Mouse (Mus musculus): ENCODE measurements around the gene Olfr559. TPM values are rescaled to one million over a fixed set of nuclear protein-coding genes. Genes with fewer than 3 reads are reported as not detected.

Olfr559 gene
- not detected in 2 replicates for polyA plus RNA-seq (2015; fragmentation: Nextera tagmentation; extraction: Ambion mirVana)

GRCm38 (mm10) chr7:102727391-102727790, at the start of gene Olfr559:
Gene Olfr559, minus strand, starts transcription at chr7:102727491.
- Histone ChIP-seq H3K27ac (ENCODE audit: low read length) (no peak within 1 kb of the TSS), H3K9ac (replicated peaks; ENCODE audit: low read depth) (no peak within 1 kb of the TSS), H3K36me3 (ENCODE audit: insufficient read depth, low read length) (no peaks in the 10 kb centered on the region), H3K4me2 (replicated peaks; ENCODE audit: low read depth, low read length) (no peak within 1 kb of the TSS), H3K4me3 (ENCODE audit: low read depth, low read length) (no peak within 1 kb of the TSS), H3K4me1 (ENCODE audit: insufficient read depth, low read depth, low read length) (no peaks in the 10 kb centered on the region), H3K27me3 (replicated peaks; ENCODE audit: insufficient read depth, low read length) (no peaks in the 10 kb centered on the region), H3K9me3 (ENCODE audit: low read length) (no peaks in the 10 kb centered on the region)
- ATAC-seq, result no peak
- TF ChIP-seq EP300 (IDR thresholded peaks at IDR 0.05) (no peak), CTCF (IDR thresholded peaks at IDR 0.05) (no peak)
- DNase-seq (ENCODE audit: low spot score), result no peak

GRCm38 (mm10) chr7:102770921-102771320, 43.6 kb upstream of the Olfr559 start, which contains the start of gene Olfr561:
Gene Olfr561, plus strand, starts transcription at chr7:102771221.
- no peaks in the 10 kb centered on the region for H3K27me3 ChIP-seq (replicated peaks; ENCODE audit: insufficient read depth, low read length)
- WGBS, result 52% methylated on average over 2 of the region's 2 CpGs

GRCm38 (mm10) chr7:102759266-102759665, 32.0 kb upstream of the Olfr559 start, which contains the start of the genes Olfr560 and Olfr78:
Gene Olfr560, minus strand, starts transcription at chr7:102759366.
Gene Olfr78, minus strand, starts transcription at chr7:102759471.
- H3K4me3 ChIP-seq (ENCODE audit: low read depth, low read length), result no peak within 1 kb of the TSS
- no peaks in the 10 kb centered on the region for H3K27me3 ChIP-seq (replicated peaks; ENCODE audit: insufficient read depth, low read length)
- no peaks in the 10 kb centered on the region for H3K36me3 ChIP-seq (ENCODE audit: insufficient read depth, low read length)
- TF ChIP-seq EP300 (IDR thresholded peaks at IDR 0.05), result no peak
- no peak for TF ChIP-seq CTCF (IDR thresholded peaks at IDR 0.05)
- ATAC-seq (no peak), DNase-seq (ENCODE audit: low spot score) (no peak)
- no peaks in the 10 kb centered on the region for H3K9me3 ChIP-seq (ENCODE audit: low read length)
- no peaks in the 10 kb centered on the region for H3K4me1 ChIP-seq (ENCODE audit: insufficient read depth, low read depth, low read length)
- WGBS, result 61% methylated on average over 4 of the region's 4 CpGs
- no peak within 1 kb of the TSS for H3K27ac ChIP-seq (ENCODE audit: low read length)
- H3K9ac ChIP-seq (replicated peaks; ENCODE audit: low read depth), result no peak within 1 kb of the TSS
- no peak within 1 kb of the TSS for H3K4me2 ChIP-seq (replicated peaks; ENCODE audit: low read depth, low read length)

More at GRCm38 (mm10) chr7:102770921-102771320, 43.6 kb upstream of the Olfr559 start, which contains the start of gene Olfr561:
- no peaks in the 10 kb centered on the region for H3K9me3 ChIP-seq (ENCODE audit: low read length)
- no peak for ATAC-seq
- H3K4me2 ChIP-seq (replicated peaks; ENCODE audit: low read depth, low read length), result no peak within 1 kb of the TSS
- no peak within 1 kb of the TSS for H3K27ac ChIP-seq (ENCODE audit: low read length)
- H3K4me1 ChIP-seq (ENCODE audit: insufficient read depth, low read depth, low read length), result no peaks in the 10 kb centered on the region
- H3K4me3 ChIP-seq (ENCODE audit: low read depth, low read length), result no peak within 1 kb of the TSS
- no peak within 1 kb of the TSS for H3K9ac ChIP-seq (replicated peaks; ENCODE audit: low read depth)
- TF ChIP-seq CTCF (IDR thresholded peaks at IDR 0.05) (no peak), EP300 (IDR thresholded peaks at IDR 0.05) (no peak)
- no peak for DNase-seq (ENCODE audit: low spot score)
- H3K36me3 ChIP-seq (ENCODE audit: insufficient read depth, low read length), result no peaks in the 10 kb centered on the region

- Histone ChIP-seq H3K9me3 (ENCODE audit: low read length) (no peaks in the 10 kb centered on the region), H3K4me3 (ENCODE audit: low read depth, low read length) (no peak overlapping the region), H3K27ac (ENCODE audit: low read length) (no peak overlapping the region), H3K36me3 (ENCODE audit: insufficient read depth, low read length) (no peaks in the 10 kb centered on the region), H3K4me2 (replicated peaks; ENCODE audit: low read depth, low read length) (no peak overlapping the region), H3K4me1 (ENCODE audit: insufficient read depth, low read depth, low read length) (no peaks in the 10 kb centered on the region), H3K27me3 (replicated peaks; ENCODE audit: insufficient read depth, low read length) (no peaks in the 10 kb centered on the region), H3K9ac (replicated peaks; ENCODE audit: low read depth) (no peak overlapping the region)
- ATAC-seq (no peak), DNase-seq (ENCODE audit: low spot score) (no peak)
- WGBS, result 3% methylated on average over 1 of the region's 1 CpGs
- no peak for TF ChIP-seq EP300 (IDR thresholded peaks at IDR 0.05)
- peak; percentile 19 for TF ChIP-seq CTCF (IDR thresholded peaks at IDR 0.05)
Observed at GRCm38 (mm10) chr7:102752086-102752485, 24.8 kb upstream of the Olfr559 start.

GRCm38 (mm10) chr7:102737705-102738104, 10.4 kb upstream of the Olfr559 start:
- WGBS, result 43% methylated on average over 2 of the region's 2 CpGs
- Histone ChIP-seq H3K4me2 (replicated peaks; ENCODE audit: low read depth, low read length) (no peak overlapping the region), H3K27ac (ENCODE audit: low read length) (no peak overlapping the region), H3K9me3 (ENCODE audit: low read length) (no peaks in the 10 kb centered on the region), H3K27me3 (replicated peaks; ENCODE audit: insufficient read depth, low read length) (no peaks in the 10 kb centered on the region), H3K4me1 (ENCODE audit: insufficient read depth, low read depth, low read length) (no peaks in the 10 kb centered on the region), H3K36me3 (ENCODE audit: insufficient read depth, low read length) (no peaks in the 10 kb centered on the region), H3K9ac (replicated peaks; ENCODE audit: low read depth) (no peak overlapping the region), H3K4me3 (ENCODE audit: low read depth, low read length) (no peak overlapping the region)
- no peak for TF ChIP-seq EP300 (IDR thresholded peaks at IDR 0.05)
- no peak for TF ChIP-seq CTCF (IDR thresholded peaks at IDR 0.05)
- DNase-seq (ENCODE audit: low spot score), result no peak
- no peak for ATAC-seq

GRCm38 (mm10) chr7:102733793-102734192, 6.5 kb upstream of the Olfr559 start:
- Histone ChIP-seq H3K9me3 (ENCODE audit: low read length) (no peaks in the 10 kb centered on the region), H3K27me3 (replicated peaks; ENCODE audit: insufficient read depth, low read length) (no peaks in the 10 kb centered on the region), H3K4me3 (ENCODE audit: low read depth, low read length) (no peak overlapping the region), H3K4me1 (ENCODE audit: insufficient read depth, low read depth, low read length) (no peaks in the 10 kb centered on the region), H3K27ac (ENCODE audit: low read length) (no peak overlapping the region), H3K9ac (replicated peaks; ENCODE audit: low read depth) (no peak overlapping the region), H3K4me2 (replicated peaks; ENCODE audit: low read depth, low read length) (no peak overlapping the region), H3K36me3 (ENCODE audit: insufficient read depth, low read length) (no peaks in the 10 kb centered on the region)
- ATAC-seq (no peak), DNase-seq (ENCODE audit: low spot score) (no peak)
- 9% methylated on average over 1 of the region's 1 CpGs for WGBS
- TF ChIP-seq CTCF (IDR thresholded peaks at IDR 0.05) (no peak), EP300 (IDR thresholded peaks at IDR 0.05) (no peak)

GRCm38 (mm10) chr7:102718970-102719369, 8.3 kb downstream of the Olfr559 start, which contains the start of gene Olfr33:
Gene Olfr33, minus strand, starts transcription at chr7:102719070.
- ATAC-seq, result no peak
- Histone ChIP-seq H3K4me1 (ENCODE audit: insufficient read depth, low read depth, low read length) (no peaks in the 10 kb centered on the region), H3K36me3 (ENCODE audit: insufficient read depth, low read length) (no peaks in the 10 kb centered on the region), H3K9me3 (ENCODE audit: low read length) (no peaks in the 10 kb centered on the region), H3K27me3 (replicated peaks; ENCODE audit: insufficient read depth, low read length) (no peaks in the 10 kb centered on the region), H3K4me2 (replicated peaks; ENCODE audit: low read depth, low read length) (no peak within 1 kb of the TSS), H3K27ac (ENCODE audit: low read length) (no peak within 1 kb of the TSS), H3K4me3 (ENCODE audit: low read depth, low read length) (no peak within 1 kb of the TSS), H3K9ac (replicated peaks; ENCODE audit: low read depth) (no peak within 1 kb of the TSS)
- DNase-seq (ENCODE audit: low spot score), result no peak
- TF ChIP-seq EP300 (IDR thresholded peaks at IDR 0.05) (no peak), CTCF (IDR thresholded peaks at IDR 0.05) (no peak)
- whole genome bisulfite sequencing, result 42% methylated on average over 1 of the region's 1 CpGs
